Mouse (Mus musculus): ENCODE data around the gene Dock2. TPM values are rescaled to one million over a fixed set of nuclear protein-coding genes. Genes with fewer than 3 reads are reported as not detected.

Dock2 gene
- total and polyA plus RNA-seq, 3 experiments, result 79.6 to 151 (median 133) TPM

DNA sequence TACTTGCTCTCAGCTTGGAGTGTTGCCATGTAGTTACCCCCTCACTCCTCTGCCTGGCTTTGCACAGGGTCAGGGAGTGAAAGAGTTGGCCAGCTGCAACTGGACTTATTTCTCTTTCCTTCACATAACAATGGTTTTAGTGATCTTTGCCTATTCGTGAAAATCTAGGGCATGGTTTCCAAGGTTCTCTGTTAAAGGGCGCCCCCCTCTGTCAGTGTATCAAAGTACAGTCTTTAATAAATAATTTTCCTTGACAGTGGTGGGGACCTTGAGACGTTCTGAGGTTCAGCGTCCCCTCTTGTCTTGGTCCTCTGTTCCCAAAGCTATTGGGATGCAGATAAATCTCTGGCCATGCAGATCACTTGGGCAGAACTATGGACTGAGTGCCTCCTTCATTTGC, 12.4 kb upstream of the Dock2 start (continued):
- TF ChIP-seq MAFK (IDR thresholded peaks at IDR 0.05; ENCODE audit: insufficient replicate concordance, low read length) (no peak), RCOR1 (conservative IDR thresholded peaks at IDR 0.05; ENCODE audit: low read depth, low read length) (no peak), TCF12 (IDR thresholded peaks at IDR 0.05; ENCODE audit: low read depth, low read length) (no peak), USF1 (IDR thresholded peaks at IDR 0.05; ENCODE audit: low read depth, low read length) (no peak), MYC (IDR thresholded peaks at IDR 0.05; ENCODE audit: low read depth, low read length) (no peak), ZNF384 (IDR thresholded peaks at IDR 0.05; ENCODE audit: low read depth, low read length) (no peak), HCFC1 (IDR thresholded peaks at IDR 0.05; ENCODE audit: low read depth, low read length) (no peak), ZC3H11A (IDR thresholded peaks at IDR 0.05; ENCODE audit: low read depth, low read length) (peak; percentile 88), POLR2AphosphoS2 (IDR thresholded peaks at IDR 0.05; ENCODE audit: low read depth, low read length) (no peak), CHD1 (IDR thresholded peaks at IDR 0.05; ENCODE audit: low read depth, low read length) (no peak), UBTF (IDR thresholded peaks at IDR 0.05; ENCODE audit: low read depth, low read length) (no peak), EP300 (IDR thresholded peaks at IDR 0.05; ENCODE audit: low read length) (no peak)

DNA sequence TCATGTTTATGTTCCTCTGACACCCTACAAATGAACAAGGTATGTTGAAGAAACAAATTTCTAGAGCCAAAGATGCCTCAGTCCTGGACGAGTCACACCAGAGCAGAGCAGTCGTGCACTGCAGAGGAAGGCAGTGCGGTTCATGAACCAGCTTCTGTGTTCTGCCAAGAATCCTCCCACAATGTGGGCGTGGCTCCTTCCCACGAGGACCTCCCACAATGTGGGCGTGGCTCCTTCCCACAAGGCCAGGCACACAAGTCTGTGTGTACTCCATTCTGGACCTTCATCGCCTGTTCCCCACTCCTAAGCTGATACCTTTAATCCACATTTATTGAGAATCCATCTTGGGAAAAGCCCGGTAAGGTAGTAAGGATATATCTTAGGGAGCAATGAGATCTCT, 8.2 kb upstream of the Dock2 start:
- Histone ChIP-seq H3K4me2 (ENCODE audit: insufficient read depth, low read depth, poor library complexity, severe bottlenecking) (no peak overlapping the region), H3K9ac (ENCODE audit: insufficient read depth, low read depth) (no peak overlapping the region), H3K4me3 (replicated peaks in 1 of 3; ENCODE audit: low read depth in 2 of 3, low read length in 2 of 3, poor library complexity in 1 of 3) (no peak overlapping the region), H3K36me3 (replicated peaks in 1 of 2; ENCODE audit: control insufficient read depth in 1 of 2, insufficient read depth in 1 of 2, low read length in 1 of 2) (peaks cover 11 to 67% of the 10 kb centered on the region in 2 experiments), H3K79me2 (replicated peaks; ENCODE audit: control insufficient read depth, extremely low read depth, insufficient read depth, poor library complexity, severe bottlenecking) (no peaks in the 10 kb centered on the region), H3K9me3 (replicated peaks; ENCODE audit: low read length) (peaks cover 10% of the 10 kb centered on the region), H3K27ac (ENCODE audit: insufficient read depth, low read depth) (no peak overlapping the region), H3K4me1 (ENCODE audit: control insufficient read depth in 1 of 2, insufficient read depth in 2 of 2) (peaks cover 0 to 36% of the 10 kb centered on the region in 2 experiments; a peak in 2 of 4 replicates), H3K27me3 (replicated peaks) (no peaks in the 10 kb centered on the region)
- in situ Hi-C loops (cut with MboI; ENCODE audit: low pct_ligation_motif_present, low pct_unique_long_range_greater_than_20kb, low sequenced_read_pairs) (no loop called here), dilution Hi-C loops (cut with MboI; ENCODE audit: extremely low pct_ligation_motif_present, extremely low pct_unique_long_range_greater_than_20kb, low sequenced_read_pairs) (no loop called here)
- DNase-seq (ENCODE audit: extremely low read depth), result no peak
- TF ChIP-seq RCOR1 (conservative IDR thresholded peaks at IDR 0.05; ENCODE audit: low read depth, low read length) (no peak), MXI1 (IDR thresholded peaks at IDR 0.05; ENCODE audit: low read depth, low read length) (no peak), EP300 (IDR thresholded peaks at IDR 0.05; ENCODE audit: low read length) (no peak), HCFC1 (IDR thresholded peaks at IDR 0.05; ENCODE audit: low read depth, low read length) (no peak)

DNA sequence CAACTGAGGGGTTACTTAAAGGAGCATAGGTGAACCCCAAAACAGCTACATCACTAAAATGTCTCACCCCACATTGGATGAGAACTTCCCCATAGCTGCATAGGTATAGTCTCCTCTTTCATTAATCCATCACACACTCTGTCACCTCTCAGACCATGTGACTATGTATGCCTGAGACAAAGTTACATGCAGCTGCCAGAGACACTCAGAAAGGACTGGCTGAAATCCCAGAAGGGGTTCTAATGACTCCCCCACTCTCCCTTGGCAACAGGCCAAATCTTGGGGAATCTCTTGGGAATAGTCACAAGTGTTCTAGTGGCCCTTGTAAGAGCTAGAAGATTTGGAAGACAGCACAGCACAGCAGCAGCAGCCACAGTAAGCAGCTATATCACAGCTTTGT, 1.2 kb upstream of the Dock2 start:
- no peaks in the 10 kb centered on the region for H3K27me3 ChIP-seq (replicated peaks)
- H3K4me3 ChIP-seq (replicated peaks in 1 of 3; ENCODE audit: low read depth in 2 of 3, low read length in 2 of 3, poor library complexity in 1 of 3), result peak overlapping the region in 2 of 3 experiments; percentile 72 to 88
- no peak overlapping the region for H3K27ac ChIP-seq (ENCODE audit: insufficient read depth, low read depth)
- peaks cover 32% of the 10 kb centered on the region for H3K79me2 ChIP-seq (replicated peaks; ENCODE audit: control insufficient read depth, extremely low read depth, insufficient read depth, poor library complexity, severe bottlenecking)
- H3K4me1 ChIP-seq (ENCODE audit: control insufficient read depth in 1 of 2, insufficient read depth in 2 of 2), result peaks cover 13 to 37% of the 10 kb centered on the region in 2 experiments
- H3K9ac ChIP-seq (ENCODE audit: insufficient read depth, low read depth), result peak overlapping the region; percentile 79
- no peak for DNase-seq (ENCODE audit: extremely low read depth)
- in situ Hi-C loops (cut with MboI; ENCODE audit: low pct_ligation_motif_present, low pct_unique_long_range_greater_than_20kb, low sequenced_read_pairs) (no loop called here), dilution Hi-C loops (cut with MboI; ENCODE audit: extremely low pct_ligation_motif_present, extremely low pct_unique_long_range_greater_than_20kb, low sequenced_read_pairs) (no loop called here)
- TF ChIP-seq MAX (IDR thresholded peaks at IDR 0.05; ENCODE audit: low read length) (peak; percentile 53; the same call in 1 of the 2 replicates), ETS1 (conservative IDR thresholded peaks at IDR 0.05; ENCODE audit: low read depth, low read length) (no peak), EP300 (IDR thresholded peaks at IDR 0.05; ENCODE audit: low read length) (0 out of 2 replicates have a peak, but pooled peaks have one; percentile 27), TCF12 (IDR thresholded peaks at IDR 0.05; ENCODE audit: low read depth, low read length) (0 out of 2 replicates have a peak, but pooled peaks have one; percentile 19), TBP (conservative IDR thresholded peaks at IDR 0.05; ENCODE audit: low read depth, low read length) (no peak), USF1 (IDR thresholded peaks at IDR 0.05; ENCODE audit: low read depth, low read length) (no peak), MYC (IDR thresholded peaks at IDR 0.05; ENCODE audit: low read depth, low read length) (0 out of 2 replicates have a peak, but pooled peaks have one; percentile 24), BHLHE40 (IDR thresholded peaks at IDR 0.05; ENCODE audit: low read depth, low read length) (peak; percentile 26; the same call in 1 of the 2 replicates)
- H3K4me2 ChIP-seq (ENCODE audit: insufficient read depth, low read depth, poor library complexity, severe bottlenecking), result peak overlapping the region; percentile 84
- peaks cover 15 to 48% of the 10 kb centered on the region in 2 experiments for H3K36me3 ChIP-seq (replicated peaks in 1 of 2; ENCODE audit: control insufficient read depth in 1 of 2, insufficient read depth in 1 of 2, low read length in 1 of 2)
- H3K9me3 ChIP-seq (replicated peaks; ENCODE audit: low read length), result peaks cover 10% of the 10 kb centered on the region
